Mouse (Mus musculus): ENCODE results near the gene Tuft1. TPM values are rescaled to one million over a fixed set of nuclear protein-coding genes. Genes with fewer than 3 reads are reported as not detected.

Gene Tuft1
- polyA plus RNA-seq, 1 experiment from 2014 or later: 8.7 TPM

DNA sequence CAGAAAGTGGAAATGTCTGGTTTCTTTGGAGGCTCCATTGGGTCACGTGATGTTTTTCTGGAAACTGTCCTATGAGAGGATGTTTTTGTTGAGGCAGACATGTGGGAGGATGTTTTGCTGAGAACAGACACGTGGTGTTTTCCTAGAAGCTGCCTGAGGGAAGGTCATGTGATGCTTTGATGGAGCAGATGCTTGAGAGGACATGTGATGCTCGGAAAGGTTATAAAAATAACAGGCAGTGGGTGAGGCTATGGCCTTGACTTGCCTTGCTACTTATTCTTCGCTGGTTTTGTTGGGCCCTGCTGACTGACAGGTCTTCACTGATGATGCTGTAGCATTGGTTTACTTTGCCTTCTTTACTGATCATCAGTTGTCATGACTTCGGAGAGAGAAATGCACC lies 67.6 kb downstream of the Tuft1 start:
- Histone ChIP-seq H3K9ac (ENCODE audit: low read depth, low read length) (no peak overlapping the region), H3K4me3 (ENCODE audit: low read depth, low read length) (no peak overlapping the region), H3K36me3 (ENCODE audit: control insufficient read depth, insufficient read depth, low read length) (no peaks in the 10 kb centered on the region), H3K27ac (ENCODE audit: low read depth, low read length) (no peak overlapping the region), H3K4me1 (ENCODE audit: control insufficient read depth, insufficient read depth, low read length) (no peaks in the 10 kb centered on the region), H3K27me3 (ENCODE audit: control insufficient read depth, insufficient read depth, low read length) (no peaks in the 10 kb centered on the region), H3K4me2 (no peak overlapping the region), H3K9me3 (replicated peaks; ENCODE audit: control insufficient read depth, low read length) (no peaks in the 10 kb centered on the region)
- no peak for ATAC-seq (replicated peaks; ENCODE audit: insufficient number of reproducible peaks, low FRiP score, low TSS enrichment)
- 73% methylated on average over 5 of the region's 5 CpGs for WGBS (ENCODE audit: insufficient replicate concordance)

DNA sequence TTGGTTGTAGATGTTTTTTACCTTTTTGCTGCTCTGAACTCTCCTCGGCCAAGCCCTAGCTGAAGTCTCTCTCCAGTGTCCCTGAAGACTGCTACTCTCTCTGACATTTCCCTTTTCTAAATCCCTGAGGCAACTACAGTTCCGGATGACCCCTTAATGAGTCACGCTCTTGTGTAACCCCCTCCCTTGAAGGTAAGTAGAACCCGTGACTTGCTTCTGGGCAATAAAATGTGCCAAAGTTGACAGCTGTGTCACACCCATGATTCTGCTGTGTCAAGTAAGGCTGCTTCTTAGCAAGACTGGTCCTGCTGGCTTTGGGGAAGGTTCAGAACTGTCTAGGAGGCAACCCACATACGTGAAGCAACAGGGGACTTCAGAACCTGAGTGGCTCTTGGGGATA lies 70.7 kb downstream of the Tuft1 start:
- no peak for ATAC-seq (replicated peaks; ENCODE audit: insufficient number of reproducible peaks, low FRiP score, low TSS enrichment)
- no peak overlapping the region for H3K4me2 ChIP-seq
- H3K9ac ChIP-seq (ENCODE audit: low read depth, low read length): no peak overlapping the region
- H3K9me3 ChIP-seq (replicated peaks; ENCODE audit: control insufficient read depth, low read length): no peaks in the 10 kb centered on the region
- H3K4me1 ChIP-seq (ENCODE audit: control insufficient read depth, insufficient read depth, low read length): no peaks in the 10 kb centered on the region
- H3K4me3 ChIP-seq (ENCODE audit: low read depth, low read length): no peak overlapping the region
- 71% methylated on average over 5 of the region's 5 CpGs for WGBS (ENCODE audit: insufficient replicate concordance)
- no peak overlapping the region for H3K27ac ChIP-seq (ENCODE audit: low read depth, low read length)
- no peaks in the 10 kb centered on the region for H3K27me3 ChIP-seq (ENCODE audit: control insufficient read depth, insufficient read depth, low read length)
- no peaks in the 10 kb centered on the region for H3K36me3 ChIP-seq (ENCODE audit: control insufficient read depth, insufficient read depth, low read length)

DNA sequence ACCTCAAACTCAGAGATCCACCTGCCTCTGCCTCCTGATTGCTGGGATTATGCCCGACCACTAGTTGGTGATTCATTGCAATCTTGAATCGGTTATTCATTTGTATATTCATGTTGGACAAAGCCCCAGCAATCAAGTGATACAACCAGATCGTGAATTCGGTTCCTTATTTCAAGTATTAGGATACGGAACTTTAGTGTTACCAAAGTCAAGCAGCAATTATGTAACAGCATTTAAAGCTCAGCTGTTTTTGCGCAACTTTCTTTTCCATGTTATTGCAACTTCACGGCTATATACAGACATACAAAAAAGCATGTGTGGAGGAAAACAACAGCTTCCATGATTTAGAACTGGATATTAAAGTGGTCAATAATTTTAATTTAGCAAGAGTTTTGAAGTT lies 75.7 kb downstream of the Tuft1 start:
- Histone ChIP-seq H3K4me3 (ENCODE audit: low read depth, low read length) (no peak overlapping the region), H3K4me1 (ENCODE audit: control insufficient read depth, insufficient read depth, low read length) (peaks cover 7% of the 10 kb centered on the region), H3K4me2 (peak overlapping the region; percentile 84; the same call in 1 of the 2 replicates), H3K27me3 (ENCODE audit: control insufficient read depth, insufficient read depth, low read length) (no peaks in the 10 kb centered on the region), H3K9ac (ENCODE audit: low read depth, low read length) (no peak overlapping the region), H3K36me3 (ENCODE audit: control insufficient read depth, insufficient read depth, low read length) (no peaks in the 10 kb centered on the region), H3K9me3 (replicated peaks; ENCODE audit: control insufficient read depth, low read length) (no peaks in the 10 kb centered on the region), H3K27ac (ENCODE audit: low read depth, low read length) (no peak overlapping the region)
- no peak for ATAC-seq (replicated peaks; ENCODE audit: insufficient number of reproducible peaks, low FRiP score, low TSS enrichment)
- WGBS (ENCODE audit: insufficient replicate concordance): 66% methylated on average over 7 of the region's 7 CpGs

DNA sequence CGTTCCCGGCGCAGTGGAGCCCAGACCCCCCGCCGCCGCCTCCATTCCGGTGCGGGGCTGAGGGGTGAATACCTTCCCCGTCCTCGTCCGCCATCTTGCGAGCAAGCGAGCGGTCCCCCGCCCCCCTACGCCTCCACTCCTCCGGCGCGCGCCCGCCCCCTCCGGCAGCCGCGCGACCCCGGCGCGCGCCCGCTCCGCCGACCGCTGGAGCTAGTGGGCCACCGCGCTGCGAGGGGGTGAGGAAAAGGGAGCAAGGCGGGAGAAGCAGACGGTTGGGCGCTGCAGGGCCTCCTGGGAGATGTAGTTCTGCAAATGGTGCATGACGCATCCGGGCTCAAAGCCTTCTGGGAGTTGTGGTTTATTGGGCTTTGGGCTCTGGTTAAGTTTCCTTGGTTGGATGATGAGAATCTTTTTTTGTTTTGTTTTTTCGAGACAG lies 76.2 kb downstream of the Tuft1 start, which contains the start of gene Snx27:
Snx27 (minus strand) TSS at position 261 of the 436 bp plus-strand sequence.
- H3K4me2 ChIP-seq: peak within 1 kb of the TSS; percentile 84
- H3K4me3 ChIP-seq (ENCODE audit: low read depth, low read length): peak within 1 kb of the TSS; percentile 91
- H3K36me3 ChIP-seq (ENCODE audit: control insufficient read depth, insufficient read depth, low read length): no peaks in the 10 kb centered on the region
- under 1% methylated on average over 41 of the region's 42 CpGs for WGBS (ENCODE audit: insufficient replicate concordance)
- no peaks in the 10 kb centered on the region for H3K9me3 ChIP-seq (replicated peaks; ENCODE audit: control insufficient read depth, low read length)
- peak within 1 kb of the TSS; percentile 94 for H3K9ac ChIP-seq (ENCODE audit: low read depth, low read length)
- no peaks in the 10 kb centered on the region for H3K27me3 ChIP-seq (ENCODE audit: control insufficient read depth, insufficient read depth, low read length)
- peak; percentile 93 for ATAC-seq (replicated peaks; ENCODE audit: insufficient number of reproducible peaks, low FRiP score, low TSS enrichment)
- H3K27ac ChIP-seq (ENCODE audit: low read depth, low read length): peak within 1 kb of the TSS; percentile 77
- H3K4me1 ChIP-seq (ENCODE audit: control insufficient read depth, insufficient read depth, low read length): peaks cover 7% of the 10 kb centered on the region

DNA sequence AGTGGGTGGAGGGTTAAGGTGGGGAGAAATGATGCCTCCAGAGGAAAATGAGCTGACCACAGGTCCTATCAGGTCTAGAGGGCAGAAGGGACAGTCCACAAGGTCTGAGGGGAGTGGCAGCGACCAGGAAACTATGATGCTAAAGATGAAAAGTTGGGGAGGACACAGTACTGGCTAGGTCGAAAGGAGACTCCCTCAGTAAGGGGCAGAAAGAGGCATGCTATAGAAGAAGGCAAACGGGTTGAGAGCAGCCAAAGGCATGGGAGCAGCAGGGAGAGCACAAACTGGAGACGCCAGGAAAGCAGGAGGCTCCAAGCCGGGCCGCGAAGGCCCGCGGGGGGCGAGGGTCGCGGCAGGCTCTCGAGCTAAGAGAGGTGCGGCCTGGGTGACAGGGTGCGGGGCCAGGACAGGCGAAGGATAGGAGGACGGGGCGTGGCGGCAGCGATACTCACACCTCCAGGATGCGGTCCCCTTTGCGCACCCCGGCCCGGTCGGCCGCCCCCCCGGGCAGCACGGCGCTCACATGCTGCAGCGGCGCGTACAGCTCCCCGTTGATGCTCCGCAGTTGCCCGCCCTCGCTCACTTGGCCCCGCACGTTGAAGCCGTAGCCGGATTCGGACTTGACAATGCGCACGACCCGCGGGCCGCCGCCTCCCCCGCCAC lies 76.7 kb downstream of the Tuft1 start:
- peak; percentile 77 for ATAC-seq (replicated peaks; ENCODE audit: insufficient number of reproducible peaks, low FRiP score, low TSS enrichment)

DNA sequence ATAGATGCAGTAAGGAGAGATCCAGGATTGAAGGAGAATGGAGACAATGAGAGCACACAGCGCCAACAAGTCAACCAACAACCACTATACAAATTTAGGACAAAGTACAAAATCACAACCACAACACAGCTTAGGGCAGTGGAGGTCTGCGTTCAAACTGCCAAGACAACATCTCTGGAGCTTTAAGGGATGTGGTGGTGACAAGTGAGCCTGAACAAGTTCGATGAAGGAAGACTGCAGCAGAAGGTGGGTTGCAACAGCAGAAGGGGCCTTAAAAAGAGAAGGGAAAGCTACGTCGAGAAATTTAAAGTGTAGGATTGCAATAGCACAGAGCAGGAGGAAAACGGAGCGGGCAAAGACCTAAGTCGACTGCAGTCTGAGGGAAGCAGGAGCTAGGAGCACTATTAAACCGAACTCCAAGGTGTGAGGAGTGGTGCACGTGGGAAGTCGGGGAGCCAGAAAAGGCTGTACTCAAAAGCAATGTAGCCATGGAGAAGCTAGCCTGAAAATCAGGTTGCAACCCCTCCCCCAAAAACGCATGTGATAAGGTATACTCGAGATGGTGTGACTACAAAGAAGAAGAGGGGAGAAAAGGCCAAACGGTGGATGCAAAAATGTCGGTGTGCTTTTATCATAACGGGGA lies 77.4 kb downstream of the Tuft1 start:
- H3K27me3 ChIP-seq (ENCODE audit: control insufficient read depth, insufficient read depth, low read length): no peaks in the 10 kb centered on the region
- no peaks in the 10 kb centered on the region for H3K36me3 ChIP-seq (ENCODE audit: control insufficient read depth, insufficient read depth, low read length)
- peak overlapping the region; percentile 77; the same call in 1 of the 2 replicates for H3K27ac ChIP-seq (ENCODE audit: low read depth, low read length)
- H3K9me3 ChIP-seq (replicated peaks; ENCODE audit: control insufficient read depth, low read length): no peaks in the 10 kb centered on the region
- WGBS (ENCODE audit: insufficient replicate concordance): 5% methylated on average over 16 of the region's 16 CpGs
- peak overlapping the region; percentile 84 for H3K4me2 ChIP-seq
- H3K4me1 ChIP-seq (ENCODE audit: control insufficient read depth, insufficient read depth, low read length): peaks cover 7% of the 10 kb centered on the region
- peak overlapping the region; percentile 91 for H3K4me3 ChIP-seq (ENCODE audit: low read depth, low read length)
- peak overlapping the region; percentile 94 for H3K9ac ChIP-seq (ENCODE audit: low read depth, low read length)
- ATAC-seq (replicated peaks; ENCODE audit: insufficient number of reproducible peaks, low FRiP score, low TSS enrichment): no peak

More for the DNA sequence above, 76.7 kb downstream of the Tuft1 start:
- H3K27me3 ChIP-seq (ENCODE audit: control insufficient read depth, insufficient read depth, low read length): no peaks in the 10 kb centered on the region
- peaks cover 7% of the 10 kb centered on the region for H3K4me1 ChIP-seq (ENCODE audit: control insufficient read depth, insufficient read depth, low read length)
- WGBS (ENCODE audit: insufficient replicate concordance): under 1% methylated on average over 41 of the region's 48 CpGs
- peak overlapping the region; percentile 91 for H3K4me3 ChIP-seq (ENCODE audit: low read depth, low read length)
- H3K9me3 ChIP-seq (replicated peaks; ENCODE audit: control insufficient read depth, low read length): no peaks in the 10 kb centered on the region
- peak overlapping the region; percentile 94 for H3K9ac ChIP-seq (ENCODE audit: low read depth, low read length)
- H3K36me3 ChIP-seq (ENCODE audit: control insufficient read depth, insufficient read depth, low read length): no peaks in the 10 kb centered on the region
- H3K4me2 ChIP-seq: peak overlapping the region; percentile 84
- peak overlapping the region; percentile 77 for H3K27ac ChIP-seq (ENCODE audit: low read depth, low read length)

DNA sequence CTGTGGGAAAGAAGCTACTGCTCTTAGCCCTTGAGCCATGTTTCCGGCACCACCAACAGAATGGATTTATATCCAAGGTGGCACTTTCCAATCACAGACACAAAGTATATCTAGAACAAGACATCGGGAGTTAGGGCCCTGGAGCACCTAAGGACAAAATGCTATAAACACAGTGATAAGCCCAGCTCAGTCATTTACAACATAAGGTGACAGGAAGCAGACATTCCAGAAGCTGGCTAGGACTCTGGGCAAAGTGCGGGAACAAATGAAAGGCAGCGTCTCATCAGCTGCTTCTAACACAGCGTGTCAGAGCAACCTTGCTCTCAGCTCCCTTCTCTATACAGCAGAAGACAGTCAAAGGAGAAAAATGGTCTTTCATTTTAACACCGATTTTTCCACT lies 84.2 kb downstream of the Tuft1 start:
- Histone ChIP-seq H3K9ac (ENCODE audit: low read depth, low read length) (no peak overlapping the region), H3K36me3 (ENCODE audit: control insufficient read depth, insufficient read depth, low read length) (peaks cover 2% of the 10 kb centered on the region; the same call in 1 of the 2 replicates), H3K27me3 (ENCODE audit: control insufficient read depth, insufficient read depth, low read length) (no peaks in the 10 kb centered on the region), H3K4me3 (ENCODE audit: low read depth, low read length) (no peak overlapping the region), H3K27ac (ENCODE audit: low read depth, low read length) (no peak overlapping the region), H3K4me1 (ENCODE audit: control insufficient read depth, insufficient read depth, low read length) (0 out of 2 replicates have a peak, but pooled peaks cover 4% of the 10 kb centered on the region), H3K9me3 (replicated peaks; ENCODE audit: control insufficient read depth, low read length) (no peaks in the 10 kb centered on the region), H3K4me2 (no peak overlapping the region)
- 59% methylated on average over 6 of the region's 6 CpGs for WGBS (ENCODE audit: insufficient replicate concordance)
- no peak for ATAC-seq (replicated peaks; ENCODE audit: insufficient number of reproducible peaks, low FRiP score, low TSS enrichment)

DNA sequence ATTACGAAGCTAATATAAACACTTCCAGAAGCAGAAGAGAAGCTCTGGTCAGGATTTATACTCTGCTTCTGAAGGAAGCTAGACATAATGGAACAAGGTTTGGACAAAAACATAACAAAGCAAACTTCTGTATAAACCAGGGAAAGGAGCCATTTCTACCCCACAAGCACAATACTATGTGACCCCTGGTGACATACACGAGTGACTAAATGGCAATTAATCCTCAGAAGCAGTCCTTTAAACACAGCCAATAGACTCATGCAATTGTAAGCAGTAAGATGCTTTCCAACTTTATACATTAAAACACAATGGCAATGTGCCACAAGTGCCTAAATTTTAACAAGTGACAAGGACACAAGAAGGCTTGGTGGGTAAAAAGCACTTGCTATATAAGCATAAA lies 91.4 kb downstream of the Tuft1 start:
- no peak for ATAC-seq (replicated peaks; ENCODE audit: insufficient number of reproducible peaks, low FRiP score, low TSS enrichment)
- Histone ChIP-seq H3K9me3 (replicated peaks; ENCODE audit: control insufficient read depth, low read length) (no peaks in the 10 kb centered on the region), H3K4me1 (ENCODE audit: control insufficient read depth, insufficient read depth, low read length) (peaks cover 3% of the 10 kb centered on the region), H3K4me2 (no peak overlapping the region), H3K36me3 (ENCODE audit: control insufficient read depth, insufficient read depth, low read length) (no peaks in the 10 kb centered on the region), H3K27ac (ENCODE audit: low read depth, low read length) (no peak overlapping the region), H3K4me3 (ENCODE audit: low read depth, low read length) (no peak overlapping the region), H3K9ac (ENCODE audit: low read depth, low read length) (no peak overlapping the region), H3K27me3 (ENCODE audit: control insufficient read depth, insufficient read depth, low read length) (no peaks in the 10 kb centered on the region)
- WGBS (ENCODE audit: insufficient replicate concordance): 63% methylated on average over 2 of the region's 2 CpGs

All from heart, embryonic 11.5 days (tissue).